Mouse (Mus musculus): ENCODE results near the gene Tmem120b.

DNA sequence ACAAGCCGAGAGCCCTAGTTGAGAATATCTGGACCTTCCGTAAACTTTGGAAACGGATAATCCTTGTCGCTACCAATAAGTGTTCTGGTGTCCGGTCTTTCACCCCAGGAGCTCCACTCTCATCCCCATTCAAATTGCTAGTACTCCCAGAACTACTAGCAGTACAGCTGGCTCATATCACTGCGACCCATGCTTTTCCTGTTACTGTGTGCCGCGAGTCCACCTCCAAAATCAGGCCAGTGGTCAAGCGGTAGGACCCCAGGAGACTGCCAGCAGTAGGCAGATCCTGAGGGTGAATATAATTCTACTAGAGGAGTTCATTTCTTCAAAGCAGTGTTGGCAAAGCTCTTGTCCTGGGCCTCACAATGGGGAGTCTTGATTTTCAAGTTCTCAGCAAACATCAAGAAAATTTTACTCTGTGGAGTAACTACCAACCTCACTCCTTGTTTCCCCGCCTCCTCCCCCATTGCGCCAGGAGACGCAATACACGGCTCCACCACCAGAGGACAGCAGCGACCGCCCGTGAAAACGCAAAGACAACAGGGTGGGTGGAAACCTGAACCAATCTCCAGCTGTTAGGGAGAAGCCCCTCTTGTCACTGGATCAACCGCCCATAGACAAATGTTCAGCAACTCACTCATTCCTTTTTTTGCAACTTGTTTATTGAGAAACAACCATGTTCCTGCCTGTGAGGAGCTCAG lies 65.0 kb downstream of the Tmem120b start:
- TF ChIP-seq POLR2A (IDR thresholded peaks at IDR 0.05; ENCODE audit: low read depth, low read length): no peak
- peak; percentile 99 for TF ChIP-seq CTCF (IDR thresholded peaks at IDR 0.05; ENCODE audit: extremely low read depth, insufficient read length, insufficient replicate concordance, low read depth, low read length)

Data from small intestine, adult 2 months (tissue).